Mouse (Mus musculus) heart, postnatal 0 days (tissue): ENCODE results near the gene Adora1. TPM values are rescaled to one million over a fixed set of nuclear protein-coding genes. Genes with fewer than 3 reads are reported as not detected.

Source experiments
- ATAC-seq: fragments of 200-750 bp; cut with Nextera tagmentation; 2 replicates; pipeline ENCODE4 v1.8.0; 2017; ENCODE audit warnings: low read depth, moderate number of reproducible peaks, moderate library complexity; ENCODE audit not compliant: insufficient read depth
- DNase-seq: peaks from one replicate; pipeline ENCODE4 v3.0.0-alpha.2; 2016; ENCODE audit warnings: low spot score
- H3K27ac ChIP-seq: fragments of 300-500 bp; sonication (generic); 2 replicates; pipeline ENCODE4 v1.5.1; 2014; ENCODE audit warnings: low read depth, mild to moderate bottlenecking
- H3K27me3 ChIP-seq: fragments of 300-500 bp; sonication (generic); 2 replicates; pipeline ENCODE4 v1.6.1; 2014; ENCODE audit warnings: low read length, mixed read lengths; ENCODE audit not compliant: control insufficient read depth, insufficient read depth
- H3K36me3 ChIP-seq: fragments of 300-500 bp; sonication (generic); replicated peaks from 2 replicates; pipeline ENCODE4 v1.6.1; 2014; ENCODE audit warnings: low read length, mixed read lengths; ENCODE audit not compliant: control insufficient read depth, insufficient read depth
- H3K4me1 ChIP-seq: fragments of 300-500 bp; sonication (generic); 2 replicates; pipeline ENCODE4 v1.6.1; 2014; ENCODE audit warnings: antibody characterized with exemption; ENCODE audit not compliant: control insufficient read depth, insufficient read depth
- H3K4me2 ChIP-seq: fragments of 300-500 bp; sonication (generic); 2 replicates; pipeline ENCODE4 v1.6.1; 2014; ENCODE audit warnings: low read depth, mild to moderate bottlenecking, low read length, moderate library complexity
- H3K4me3 ChIP-seq: fragments of 300-500 bp; sonication (generic); 2 replicates; pipeline ENCODE4 v1.5.1; 2014; ENCODE audit warnings: low read depth, low read length
- H3K9ac ChIP-seq: fragments of 300-500 bp; sonication (generic); replicated peaks from 2 replicates; pipeline ENCODE4 v1.6.1; 2014; ENCODE audit warnings: low read depth, low read length, mixed read lengths
- H3K9me3 ChIP-seq: fragments of 300-500 bp; sonication (generic); replicated peaks from 2 replicates; pipeline ENCODE4 v1.6.1; 2016; ENCODE audit warnings: low read length; ENCODE audit not compliant: control insufficient read depth
- CTCF ChIP-seq: IDR thresholded peaks from 2 replicates; pipeline ENCODE4 v1.5.1; 2016; ENCODE audit warnings: antibody characterized with exemption, control low read depth, low read depth
- EP300 ChIP-seq: IDR thresholded peaks from 2 replicates; pipeline ENCODE4 v1.6.1; 2016; ENCODE audit warnings: antibody characterized with exemption, low read depth
- WGBS: fragments of 180-500 bp; shearing (Covaris S2); extraction: QIAGEN DNeasy Blood & Tissue Kit; methylation state at CpG from one replicate; pipeline ENCODE4 v1.1.7; 2014; 5-methylcytosine and 5-hydroxymethylcytosine counted together
- polyA plus RNA-seq: library from polyadenylated mRNA; unstranded; fragments of >200 nt; fragmentation: Nextera tagmentation; extraction: Ambion mirVana; gene quantifications from 2 replicates; pipeline ENCODE4 v1.2.1, GENCODE M21; 2015
- total RNA-seq: library from RNA; depleted of rRNA; stranded (reverse); fragments of >200 nt; gene quantifications from 2 replicates; pipeline ENCODE4 v1.2.3, GENCODE M21; 2014; ENCODE audit warnings: low replicate concordance

Gene Adora1
- total and polyA plus RNA-seq, 2 experiments from 2014 or later = 12.9 to 29.2 TPM

DNA sequence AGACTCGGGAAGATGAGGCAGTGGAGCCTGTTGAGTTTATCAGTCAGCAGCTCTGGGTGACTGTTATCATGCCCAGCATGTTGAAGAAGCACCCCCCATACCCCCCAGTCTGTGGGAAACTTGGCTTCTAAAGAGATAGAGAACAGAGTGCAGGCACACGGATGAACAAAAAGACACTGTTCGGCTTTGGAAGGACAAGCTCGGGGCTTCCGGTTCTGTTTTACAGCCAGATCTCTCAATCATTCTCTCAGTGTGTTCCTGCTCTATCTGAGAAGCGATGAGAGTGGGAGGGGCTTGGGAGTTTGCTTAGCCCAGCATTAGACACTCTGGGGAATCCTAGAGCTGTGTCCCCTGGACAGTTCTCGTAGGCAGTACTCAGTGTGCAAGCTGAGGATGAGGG lies 21.8 kb downstream of the Adora1 start:
- Histone ChIP-seq H3K27ac (no peak overlapping the region), H3K9ac (no peak overlapping the region), H3K9me3 (no peaks in the 10 kb centered on the region), H3K4me2 (no peak overlapping the region), H3K27me3 (no peaks in the 10 kb centered on the region), H3K36me3 (no peaks in the 10 kb centered on the region), H3K4me1 (peaks cover 31% of the 10 kb centered on the region), H3K4me3 (no peak overlapping the region)
- WGBS = 37% methylated on average over 7 of the region's 7 CpGs
- ATAC-seq (0 out of 2 replicates have a peak, but pooled peaks have one; percentile 24), DNase-seq (no peak)
- TF ChIP-seq CTCF = no peak
- no peak for TF ChIP-seq EP300

- H3K4me1 ChIP-seq = peaks cover 31% of the 10 kb centered on the region
- ATAC-seq = no peak
- no peak overlapping the region for H3K27ac ChIP-seq
- no peak overlapping the region for H3K4me2 ChIP-seq
- WGBS = 71% methylated on average over 6 of the region's 6 CpGs
- H3K9me3 ChIP-seq = 0 out of 2 replicates have a peak, but pooled peaks cover 2% of the 10 kb centered on the region
- no peak overlapping the region for H3K9ac ChIP-seq
- no peaks in the 10 kb centered on the region for H3K36me3 ChIP-seq
- TF ChIP-seq CTCF (no peak), EP300 (no peak)
- no peak overlapping the region for H3K4me3 ChIP-seq
- no peaks in the 10 kb centered on the region for H3K27me3 ChIP-seq
- DNase-seq = no peak
Measured at GRCm38 (mm10) chr1:134212351-134212750, 22.9 kb downstream of the Adora1 start.

DNA sequence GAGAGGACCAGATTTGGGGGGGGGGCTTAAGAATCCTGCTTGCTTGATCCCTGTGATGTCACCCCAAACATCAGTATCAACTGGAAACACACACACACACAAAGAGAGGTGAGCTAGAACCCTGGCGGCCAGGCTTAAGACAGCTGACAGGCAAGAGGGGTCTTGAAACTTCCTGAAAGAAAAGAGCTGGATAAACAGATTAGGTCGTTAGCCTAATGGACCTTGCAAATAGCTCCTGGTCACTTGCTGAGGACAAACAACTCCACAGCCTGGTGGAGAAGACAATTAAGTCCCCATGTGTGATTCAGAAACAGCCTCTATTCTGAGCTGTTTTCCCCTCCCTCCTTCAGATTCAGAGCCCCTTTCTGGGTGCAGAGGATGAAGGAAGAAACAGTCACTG lies 23.6 kb downstream of the Adora1 start:
- no peaks in the 10 kb centered on the region for H3K36me3 ChIP-seq
- H3K4me1 ChIP-seq = peaks cover 27% of the 10 kb centered on the region
- DNase-seq (no peak), ATAC-seq (no peak)
- 0 out of 2 replicates have a peak, but pooled peaks cover 2% of the 10 kb centered on the region for H3K9me3 ChIP-seq
- no peak overlapping the region for H3K27ac ChIP-seq
- H3K27me3 ChIP-seq = no peaks in the 10 kb centered on the region
- H3K4me3 ChIP-seq = no peak overlapping the region
- no peak overlapping the region for H3K9ac ChIP-seq
- no peak overlapping the region for H3K4me2 ChIP-seq
- TF ChIP-seq EP300 (no peak), CTCF (no peak)
- 51% methylated on average over 2 of the region's 2 CpGs for WGBS

- no peak for DNase-seq
- peaks cover 27% of the 10 kb centered on the region for H3K4me1 ChIP-seq
- WGBS = 58% methylated on average over 6 of the region's 6 CpGs
Measured at GRCm38 (mm10) chr1:134211043-134211442, 24.2 kb downstream of the Adora1 start.

DNA sequence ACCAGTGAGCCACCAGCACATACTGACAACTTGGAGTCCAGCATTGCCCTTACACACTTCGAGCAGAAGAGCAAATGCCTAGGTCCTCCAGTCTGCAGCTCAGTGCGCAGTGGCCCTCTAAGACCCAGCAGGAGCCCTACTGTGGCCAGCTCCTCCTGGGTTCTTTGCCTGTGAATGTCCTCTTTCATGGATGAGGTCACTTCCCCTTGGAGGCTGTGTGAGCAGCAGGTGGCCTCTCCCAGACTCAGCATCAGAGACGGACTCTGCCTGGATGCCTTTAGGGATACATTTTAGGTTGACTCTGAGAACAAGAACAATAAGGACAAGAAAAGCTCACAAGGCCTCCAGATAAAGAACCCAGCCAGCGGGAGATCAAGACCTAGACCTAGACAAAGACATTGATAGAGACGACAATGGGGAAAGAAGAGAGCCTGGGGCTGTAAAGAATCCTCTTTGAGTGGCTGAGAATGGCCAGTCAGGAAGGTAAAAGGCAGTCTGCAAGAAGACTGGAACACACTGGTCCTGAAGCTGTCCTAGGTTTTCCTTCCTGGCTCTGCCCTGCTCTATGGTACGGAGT lies 25.0 kb downstream of the Adora1 start:
- Histone ChIP-seq H3K4me3 (no peak overlapping the region), H3K9ac (no peak overlapping the region), H3K4me1 (peaks cover 26% of the 10 kb centered on the region), H3K36me3 (no peaks in the 10 kb centered on the region), H3K27ac (no peak overlapping the region), H3K4me2 (no peak overlapping the region), H3K9me3 (0 out of 2 replicates have a peak, but pooled peaks cover 2% of the 10 kb centered on the region), H3K27me3 (no peaks in the 10 kb centered on the region)
- ATAC-seq = no peak
- no peak for DNase-seq
- 74% methylated on average over 6 of the region's 6 CpGs for WGBS
- TF ChIP-seq EP300 (no peak), CTCF (no peak)

More at GRCm38 (mm10) chr1:134211043-134211442, 24.2 kb downstream of the Adora1 start:
- Histone ChIP-seq H3K27me3 (no peaks in the 10 kb centered on the region), H3K27ac (no peak overlapping the region), H3K9me3 (0 out of 2 replicates have a peak, but pooled peaks cover 2% of the 10 kb centered on the region), H3K9ac (no peak overlapping the region), H3K36me3 (no peaks in the 10 kb centered on the region), H3K4me3 (no peak overlapping the region), H3K4me2 (no peak overlapping the region)
- ATAC-seq = no peak
- TF ChIP-seq EP300 (no peak), CTCF (no peak)

DNA sequence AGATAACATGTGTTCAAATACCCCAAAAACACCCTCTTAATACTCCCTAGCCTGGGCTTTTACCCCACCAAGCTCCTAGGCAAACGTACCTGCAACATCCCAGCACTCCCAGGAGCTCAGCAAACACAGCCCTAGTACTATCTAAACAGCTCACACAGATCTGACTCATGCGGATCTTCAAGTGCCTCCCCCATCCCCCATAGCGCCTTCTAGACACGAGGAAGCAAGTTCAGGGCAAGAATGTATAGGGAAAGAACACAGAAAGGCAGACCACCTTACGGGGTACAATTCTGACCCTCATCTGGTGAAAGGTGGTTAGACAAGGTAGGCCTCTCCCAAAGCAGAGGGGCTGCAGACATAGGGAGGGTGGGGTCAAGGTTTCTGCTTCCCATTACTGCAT lies 29.1 kb downstream of the Adora1 start:
- no peak for ATAC-seq
- TF ChIP-seq EP300 (no peak), CTCF (no peak)
- Histone ChIP-seq H3K27ac (no peak overlapping the region), H3K27me3 (no peaks in the 10 kb centered on the region), H3K36me3 (no peaks in the 10 kb centered on the region; the same call in 1 of the 2 replicates), H3K9ac (no peak overlapping the region), H3K4me1 (peaks cover 19% of the 10 kb centered on the region), H3K4me3 (no peak overlapping the region), H3K9me3 (0 out of 2 replicates have a peak, but pooled peaks cover 2% of the 10 kb centered on the region), H3K4me2 (no peak overlapping the region)
- WGBS = 40% methylated on average over 5 of the region's 5 CpGs
- DNase-seq = no peak
